Mouse (Mus musculus) spleen, adult 2 months (tissue): ENCODE measurements around the gene Rpain.

Experiments used
- CTCF ChIP-seq: fragments of 200-500 bp; IDR thresholded peaks from 2 replicates; pipeline ENCODE4 v1.5.1; 2011; ENCODE audit warnings: mild to moderate bottlenecking, inconsistent platforms; ENCODE audit not compliant: insufficient read depth, insufficient read length, insufficient replicate concordance; ENCODE audit errors: extremely low read depth
- POLR2A ChIP-seq: fragments of 200-500 bp; IDR thresholded peaks from 2 replicates; pipeline ENCODE4 v1.6.1; 2011; ENCODE audit warnings: low read depth, low read length, inconsistent platforms

- no peak for TF ChIP-seq POLR2A
- no peak for TF ChIP-seq CTCF
Observed at GRCm38 (mm10) chr11:70972586-70972985, 2.6 kb downstream of the Rpain start.
